Mouse (Mus musculus): ENCODE data around the gene Insyn1.

Insyn1 gene

GRCm38 (mm10) chr9:58487851-58488801 is at the start of gene Insyn1:
Insyn1 (plus strand) TSS chr9:58488603.
- peak; percentile 10 for DNase-seq

- no peak for DNase-seq
These were observed 49.4 kb upstream of the Insyn1 start for GRCm38 (mm10) chr9:58438921-58439396.

GRCm38 (mm10) chr9:58440100-58440499 is 48.3 kb upstream of the Insyn1 start:
- DNase-seq = no peak

GRCm38 (mm10) chr9:58440614-58441013 is 47.8 kb upstream of the Insyn1 start:
- DNase-seq = no peak

GRCm38 (mm10) chr9:58441351-58442104 is 46.9 kb upstream of the Insyn1 start:
- no peak for DNase-seq

- no peak for DNase-seq
These were observed 46.0 kb upstream of the Insyn1 start for GRCm38 (mm10) chr9:58442105-58443010.

- no peak for DNase-seq
These were observed 45.3 kb upstream of the Insyn1 start for GRCm38 (mm10) chr9:58443061-58443460.

- no peak for DNase-seq
These were observed 41.6 kb upstream of the Insyn1 start for GRCm38 (mm10) chr9:58446829-58447228.

GRCm38 (mm10) chr9:58447997-58448595 is 40.3 kb upstream of the Insyn1 start:
- no peak for DNase-seq

GRCm38 (mm10) chr9:58449526-58449925 is 38.9 kb upstream of the Insyn1 start:
- DNase-seq = no peak

GRCm38 (mm10) chr9:58453791-58454378 is 34.5 kb upstream of the Insyn1 start:
- no peak for DNase-seq

- peak; percentile 70 for DNase-seq
These were observed 33.5 kb upstream of the Insyn1 start for GRCm38 (mm10) chr9:58454886-58455285.

- DNase-seq = peak; percentile 46
These were observed 32.6 kb upstream of the Insyn1 start for GRCm38 (mm10) chr9:58455798-58456197.

GRCm38 (mm10) chr9:58457481-58457955 is 30.9 kb upstream of the Insyn1 start:
- DNase-seq = peak; percentile 37

- DNase-seq = no peak
These were observed 30.1 kb upstream of the Insyn1 start for GRCm38 (mm10) chr9:58458341-58458740.

- no peak for DNase-seq
These were observed 29.4 kb upstream of the Insyn1 start for GRCm38 (mm10) chr9:58458856-58459553.

GRCm38 (mm10) chr9:58467345-58468025 is 20.9 kb upstream of the Insyn1 start:
- no peak for DNase-seq

GRCm38 (mm10) chr9:58470466-58470865 is 17.9 kb upstream of the Insyn1 start:
- DNase-seq = no peak

GRCm38 (mm10) chr9:58473211-58473815 is 15.1 kb upstream of the Insyn1 start:
- DNase-seq = no peak

GRCm38 (mm10) chr9:58487076-58487475 is 1.3 kb upstream of the Insyn1 start:
- no peak for DNase-seq

Data from kidney, adult 9 months (tissue).